Mouse (Mus musculus) macrophage (primary cell): Measurements from ENCODE around the gene Mfsd12. TPM values are rescaled to one million over a fixed set of nuclear protein-coding genes. Genes with fewer than 3 reads are reported as not detected.

Experiments
- H3K27ac ChIP-seq: fragments of 350-480 bp; formaldehyde crosslinking; 2 replicates; pipeline ENCODE4 v1.9.0; 2021
- H3K36me3 ChIP-seq: fragments of 350-480 bp; formaldehyde crosslinking; 2 replicates; pipeline ENCODE4 v1.9.0; 2021; ENCODE audit errors: inconsistent target
- H3K4me3 ChIP-seq: fragments of 350-480 bp; formaldehyde crosslinking; 2 replicates; pipeline ENCODE4 v1.9.0; 2021; ENCODE audit errors: inconsistent target
- H3K79me2 ChIP-seq: fragments of 350-480 bp; formaldehyde crosslinking; 2 replicates; pipeline ENCODE4 v1.9.0; 2021; ENCODE audit errors: inconsistent target
- WGBS: methylation state at CpG from one replicate; pipeline ENCODE4 v1.1.7; 2026; ENCODE audit warnings: inconsistent platforms; ENCODE audit not compliant: missing documents; 5-methylcytosine and 5-hydroxymethylcytosine counted together
- polyA plus RNA-seq: library from polyadenylated mRNA; stranded (reverse); fragments of 250-400 nt; gene quantifications from 3 replicates; pipeline ENCODE4 v1.2.4, GENCODE M21; 2018; ENCODE audit warnings: inconsistent platforms

The Mfsd12 gene
- polyA plus RNA-seq, 1 experiment from 2014 or later: 129 TPM

DNA sequence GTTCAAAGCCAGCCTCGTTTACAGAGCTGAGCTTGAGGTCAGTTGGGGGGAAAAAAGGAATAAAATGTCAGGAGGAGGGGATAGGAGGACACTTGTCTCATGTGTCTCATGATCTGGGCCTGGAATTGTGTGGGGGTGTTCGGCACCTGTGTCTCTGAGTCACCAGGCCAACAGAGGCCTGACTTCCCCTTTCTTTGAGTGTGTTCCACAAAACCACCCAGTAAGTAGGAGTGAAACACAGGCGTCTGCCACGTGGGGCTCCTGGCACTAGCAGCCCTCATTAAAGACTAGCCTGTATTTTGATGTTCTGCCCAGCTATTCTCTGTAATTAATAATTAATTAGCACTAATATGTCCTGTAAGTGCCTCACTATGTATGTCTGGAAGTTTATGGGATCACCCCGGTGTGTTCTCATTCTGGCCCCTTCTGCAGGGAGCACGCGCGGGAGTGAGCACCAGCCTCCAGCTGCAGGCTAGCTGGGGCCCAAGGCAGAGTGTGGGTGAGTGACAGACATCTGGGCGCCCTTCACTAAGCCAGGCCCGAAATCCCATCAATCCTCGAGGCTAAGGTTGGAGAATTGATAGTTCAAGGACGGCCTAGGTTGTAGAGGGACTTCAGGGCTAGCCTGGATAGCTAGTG lies 820 bp upstream of the Mfsd12 start:
- peak overlapping the region; percentile 100 for H3K27ac ChIP-seq
- peak overlapping the region; percentile 59 for H3K4me3 ChIP-seq
- H3K79me2 ChIP-seq: peaks cover 69% of the 10 kb centered on the region
- H3K36me3 ChIP-seq: peaks cover 17% of the 10 kb centered on the region
- WGBS: 7% methylated on average over 12 of the region's 12 CpGs

DNA sequence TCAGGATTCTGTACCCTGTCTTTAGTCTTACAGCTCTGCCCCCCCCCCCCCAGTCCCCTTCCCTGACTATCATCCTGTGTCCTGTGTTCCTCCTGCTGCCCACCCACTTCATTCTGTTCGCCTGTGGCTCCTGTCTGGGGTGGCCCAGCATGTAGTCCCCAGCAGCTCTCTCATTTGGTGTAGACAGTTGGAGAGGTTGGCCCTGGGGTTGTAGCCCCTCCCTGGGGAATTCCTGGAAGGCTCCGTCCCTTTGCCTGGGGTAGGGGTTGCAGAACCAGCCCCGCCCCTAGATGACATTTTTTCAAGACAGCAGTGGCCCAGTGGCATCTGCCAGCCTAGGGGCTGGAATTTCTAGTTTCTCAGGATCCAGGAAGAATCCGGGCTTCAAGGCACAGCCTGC lies 918 bp downstream of the Mfsd12 start:
- peaks cover 35% of the 10 kb centered on the region for H3K36me3 ChIP-seq
- H3K27ac ChIP-seq: peak overlapping the region; percentile 100
- 13% methylated on average over 4 of the region's 4 CpGs for WGBS
- H3K4me3 ChIP-seq: peak overlapping the region; percentile 89
- H3K79me2 ChIP-seq: peaks cover 86% of the 10 kb centered on the region

DNA sequence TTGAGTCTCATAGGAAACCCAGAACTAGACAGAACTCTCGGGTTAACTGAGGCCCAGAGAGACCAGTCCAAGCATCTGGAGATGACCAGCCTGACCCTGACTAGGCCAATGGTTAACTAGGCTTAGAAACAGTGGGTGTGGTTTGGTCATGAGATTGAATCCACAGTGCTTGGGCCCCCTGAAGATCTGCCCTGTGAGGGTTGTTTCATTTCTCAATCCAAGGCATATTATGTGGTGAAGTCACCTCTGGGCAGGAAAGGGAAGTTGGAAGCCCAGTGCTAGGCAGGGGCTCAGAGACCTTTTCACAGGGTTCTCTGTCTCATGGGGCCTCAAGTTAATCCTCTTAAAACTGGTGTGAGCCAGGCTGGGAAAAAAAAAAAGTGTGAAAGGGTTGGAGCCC lies 1.6 kb downstream of the Mfsd12 start:
- WGBS: 8% methylated on average over 1 of the region's 1 CpGs
- Histone ChIP-seq H3K36me3 (peaks cover 38% of the 10 kb centered on the region), H3K4me3 (peak overlapping the region; percentile 89), H3K79me2 (peaks cover 86% of the 10 kb centered on the region), H3K27ac (peak overlapping the region; percentile 100)

DNA sequence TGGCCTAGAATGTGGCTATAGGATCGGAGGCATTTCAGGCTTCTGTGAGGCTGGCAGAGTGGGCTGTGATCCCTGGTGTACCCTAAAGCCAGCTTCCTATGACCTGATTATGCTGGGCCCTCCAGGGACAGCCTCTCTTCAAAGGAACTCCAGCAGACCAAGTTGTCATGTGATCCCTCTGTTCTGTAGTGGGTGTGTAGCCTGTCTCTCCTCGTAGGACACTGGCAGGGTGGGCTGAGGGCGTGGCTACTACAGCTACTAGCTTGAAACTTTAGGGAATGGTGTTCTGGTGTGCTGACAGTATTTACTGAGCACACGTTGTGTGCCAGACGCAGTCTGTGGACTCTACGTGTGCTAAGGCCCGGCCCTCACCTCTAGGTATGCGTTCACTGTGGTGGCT lies 3.4 kb downstream of the Mfsd12 start:
- H3K79me2 ChIP-seq: peaks cover 69% of the 10 kb centered on the region
- peaks cover 41% of the 10 kb centered on the region for H3K36me3 ChIP-seq
- peak overlapping the region; percentile 100 for H3K27ac ChIP-seq
- H3K4me3 ChIP-seq: peak overlapping the region; percentile 89
- WGBS: 89% methylated on average over 8 of the region's 8 CpGs

DNA sequence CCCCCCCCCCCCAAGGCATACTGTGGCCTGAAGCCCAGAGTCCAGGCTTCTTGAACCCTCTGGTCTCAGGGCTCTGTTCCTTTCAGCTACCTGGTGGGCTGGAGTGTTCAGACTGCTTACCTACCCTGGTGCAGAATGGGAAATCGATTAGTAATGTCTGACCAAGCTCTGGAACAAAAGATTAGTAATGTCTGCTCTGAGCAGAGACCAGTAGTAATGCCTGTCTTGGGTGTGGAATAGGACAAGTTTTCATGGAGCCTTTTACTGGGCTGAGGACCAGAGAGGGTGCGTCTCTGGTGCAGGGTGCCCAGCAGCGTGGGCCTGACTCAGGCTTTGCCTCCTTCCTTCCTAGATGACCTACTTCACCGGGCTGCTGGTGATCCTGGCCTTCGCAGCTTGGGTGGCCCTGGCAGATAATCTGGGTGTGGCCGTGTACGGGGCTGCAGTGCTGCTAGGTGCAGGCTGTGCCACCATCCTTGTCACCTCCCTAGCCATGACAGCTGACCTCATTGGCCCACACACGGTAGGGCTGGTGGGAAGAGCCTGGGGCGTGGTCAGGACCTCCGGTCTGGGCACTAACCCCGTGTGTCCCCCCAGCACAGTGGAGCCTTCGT lies 5.2 kb downstream of the Mfsd12 start:
- peaks cover 42% of the 10 kb centered on the region for H3K36me3 ChIP-seq
- WGBS: 92% methylated on average over 12 of the region's 12 CpGs
- H3K27ac ChIP-seq: 0 out of 2 replicates have a peak overlapping the region, but pooled peaks have one; percentile 4
- peaks cover 63% of the 10 kb centered on the region for H3K79me2 ChIP-seq
- no peak overlapping the region for H3K4me3 ChIP-seq

DNA sequence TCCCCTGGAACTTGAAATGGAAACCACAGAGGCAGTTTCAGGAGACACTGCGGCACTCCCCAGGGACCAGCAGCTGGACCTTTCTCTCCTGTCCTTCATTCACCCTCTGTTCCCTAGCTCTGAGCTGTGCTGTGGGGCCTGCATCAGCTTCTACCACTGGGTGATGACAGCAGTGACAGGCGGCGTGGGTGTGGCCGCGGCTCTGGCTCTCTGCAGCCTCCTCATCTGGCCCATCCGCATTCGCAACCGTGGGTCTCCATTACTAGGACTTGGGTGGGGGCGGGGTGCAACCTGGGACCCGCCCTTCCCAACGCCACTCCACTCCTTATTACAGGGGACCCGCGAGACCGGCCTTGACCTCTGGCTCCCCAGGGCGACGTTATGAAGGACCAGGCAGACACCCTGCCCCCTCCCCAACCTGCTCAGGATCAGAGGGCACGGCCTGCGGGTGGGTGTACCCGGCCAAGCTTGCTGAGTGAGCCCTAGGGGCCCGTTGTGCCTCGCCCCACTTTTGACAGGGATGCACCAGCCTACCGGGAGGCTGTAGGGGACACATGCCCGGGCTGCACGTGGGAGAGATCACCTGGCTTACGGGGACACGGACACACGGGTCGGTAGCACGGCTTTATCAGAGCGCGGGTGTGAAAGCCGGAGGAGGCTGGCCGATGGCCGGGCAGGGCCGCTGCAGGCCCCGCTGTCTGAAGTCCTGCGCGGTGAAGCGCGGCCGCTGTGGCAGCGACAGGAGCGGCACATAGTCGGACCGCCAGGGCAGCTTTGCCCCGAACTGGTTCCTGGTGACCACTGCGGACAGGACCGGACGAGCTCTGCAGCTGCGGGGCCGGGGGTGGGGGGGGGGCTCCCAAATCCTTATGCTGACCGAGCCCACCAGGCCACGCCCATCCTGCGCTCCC lies 6.4 kb downstream of the Mfsd12 start:
- peaks cover 51% of the 10 kb centered on the region for H3K79me2 ChIP-seq
- peaks cover 55% of the 10 kb centered on the region for H3K36me3 ChIP-seq
- no peak overlapping the region for H3K4me3 ChIP-seq
- 93% methylated on average over 43 of the region's 54 CpGs for WGBS
- H3K27ac ChIP-seq: no peak overlapping the region

DNA sequence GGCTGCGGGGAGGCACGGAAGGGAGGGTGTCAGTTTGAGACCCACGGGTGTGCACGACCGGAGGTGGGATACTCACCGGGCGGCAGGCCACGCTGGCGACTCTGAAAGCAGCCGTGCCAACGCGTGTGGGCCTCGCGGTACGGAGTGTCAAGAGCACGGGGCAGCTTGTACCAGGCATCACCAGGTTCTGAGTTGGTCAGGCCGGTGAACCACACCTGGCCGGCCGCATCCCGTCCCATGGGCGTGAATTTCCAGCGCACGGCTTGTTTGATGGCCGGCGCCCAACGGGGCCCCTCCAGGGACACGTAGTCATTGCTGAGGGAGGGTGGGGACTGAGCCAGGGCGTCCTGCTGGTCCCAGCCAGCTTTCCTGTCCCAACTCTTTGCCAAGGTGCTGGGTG lies 7.4 kb downstream of the Mfsd12 start:
- H3K27ac ChIP-seq: peak overlapping the region; percentile 36
- H3K36me3 ChIP-seq: peaks cover 63% of the 10 kb centered on the region
- no peak overlapping the region for H3K4me3 ChIP-seq
- peaks cover 41% of the 10 kb centered on the region for H3K79me2 ChIP-seq
- 90% methylated on average over 25 of the region's 28 CpGs for WGBS

DNA sequence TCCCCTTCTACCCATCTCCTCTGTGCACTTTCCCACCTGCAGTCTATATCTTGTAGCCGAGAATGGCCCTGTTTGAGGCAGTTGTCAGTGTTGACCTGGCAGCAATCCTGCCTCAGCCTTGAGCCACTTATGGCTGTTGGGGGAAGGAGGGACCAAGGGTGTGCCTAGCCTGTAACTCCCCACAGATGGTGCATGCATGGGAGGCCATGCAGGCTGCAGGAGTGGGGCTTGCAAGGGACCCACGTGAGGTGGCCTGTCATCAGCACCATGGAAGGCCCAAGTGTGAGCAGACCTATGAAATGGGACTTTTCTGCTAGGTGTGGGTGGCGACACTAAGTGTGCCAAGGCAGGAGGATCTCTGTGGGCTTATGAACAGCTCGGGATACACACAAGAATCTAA lies 7.8 kb downstream of the Mfsd12 start:
- no peak overlapping the region for H3K4me3 ChIP-seq
- WGBS: 72% methylated on average over 4 of the region's 4 CpGs
- peak overlapping the region; percentile 36 for H3K27ac ChIP-seq
- H3K79me2 ChIP-seq: peaks cover 37% of the 10 kb centered on the region
- H3K36me3 ChIP-seq: peaks cover 63% of the 10 kb centered on the region

DNA sequence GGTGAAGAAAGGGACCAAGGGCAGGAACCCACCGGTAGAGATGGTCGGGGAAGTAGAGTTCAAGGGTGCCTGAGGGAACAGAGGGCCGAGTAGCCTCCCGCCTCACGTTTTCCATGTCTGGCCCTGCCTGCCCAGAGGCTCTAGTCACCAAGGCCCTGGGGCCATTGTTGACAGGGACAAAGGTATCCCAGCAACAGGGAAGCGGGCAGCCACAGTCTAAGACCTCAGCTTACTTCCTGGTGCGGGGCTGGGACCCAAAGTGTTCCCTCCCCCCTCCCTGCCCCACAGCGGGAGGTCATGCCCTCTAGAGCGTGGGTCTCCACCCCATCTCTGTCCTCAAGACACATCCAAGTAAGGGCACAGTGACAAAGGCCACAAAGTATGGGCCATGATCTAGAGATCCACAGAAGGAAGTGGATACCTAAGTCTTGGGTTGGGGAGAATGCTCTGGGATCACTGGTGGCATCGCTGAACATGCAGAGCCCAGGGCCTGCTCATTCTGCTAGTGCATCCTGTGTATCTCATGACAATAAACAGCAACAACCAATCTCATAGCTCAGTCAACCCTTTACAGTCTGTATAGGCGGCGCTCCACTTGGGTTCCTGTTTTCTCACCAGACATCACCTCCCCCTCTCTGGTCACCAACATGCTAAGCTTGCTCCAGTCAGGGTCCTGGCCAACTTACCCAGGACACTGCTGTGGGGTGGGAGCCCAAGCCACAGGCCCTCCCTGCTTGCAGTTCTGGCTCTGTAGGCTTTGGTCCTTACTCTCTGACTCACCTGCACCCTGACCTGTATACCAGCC lies 8.6 kb downstream of the Mfsd12 start, which contains the start of gene 4930404N11Rik:
Gene 4930404N11Rik (minus strand): TSS at position 145 of the 805 bp plus-strand sequence.
- Histone ChIP-seq H3K27ac (peak within 1 kb of the TSS; percentile 36), H3K4me3 (no peak within 1 kb of the TSS), H3K36me3 (peaks cover 63% of the 10 kb centered on the region), H3K79me2 (peaks cover 29% of the 10 kb centered on the region)
- 35% methylated on average over 12 of the region's 12 CpGs for WGBS

DNA sequence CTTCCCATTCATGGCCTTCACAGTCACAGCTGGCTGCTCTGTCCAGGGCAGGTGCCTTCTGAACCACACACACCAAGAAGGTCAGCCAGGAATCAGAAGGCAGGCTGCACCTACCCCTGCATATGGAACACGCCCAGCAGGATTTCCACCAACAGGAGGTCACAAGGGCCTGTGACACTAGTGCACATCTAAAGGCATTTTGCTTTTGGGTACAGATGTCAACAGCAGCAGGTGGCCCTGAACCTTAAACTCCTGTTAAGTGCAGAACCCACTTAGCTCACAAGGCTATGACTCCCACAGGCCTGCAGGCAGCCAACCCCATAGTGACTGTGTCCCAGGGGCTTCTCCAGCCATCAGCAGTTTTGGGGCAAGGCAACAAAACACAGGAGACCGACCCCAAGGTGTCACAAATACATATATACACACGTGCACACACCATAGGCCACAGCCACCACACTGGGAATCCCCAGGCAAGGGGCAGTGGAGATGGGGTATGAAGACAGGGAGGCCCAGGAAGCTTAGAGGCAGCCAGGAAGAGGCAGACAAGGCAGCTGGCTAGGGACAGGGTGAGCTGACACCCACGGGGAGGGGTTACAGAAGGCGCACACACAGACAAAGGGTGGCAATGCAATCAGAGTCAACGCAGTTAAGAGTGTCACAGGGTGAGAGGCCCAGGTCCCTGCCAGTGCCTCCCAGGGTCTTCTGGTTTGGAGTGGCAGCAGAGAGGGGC lies 9.4 kb downstream of the Mfsd12 start:
- H3K79me2 ChIP-seq: peaks cover 24% of the 10 kb centered on the region
- 71% methylated on average over 6 of the region's 6 CpGs for WGBS
- no peak overlapping the region for H3K4me3 ChIP-seq
- peak overlapping the region; percentile 36 for H3K27ac ChIP-seq
- H3K36me3 ChIP-seq: peaks cover 63% of the 10 kb centered on the region

DNA sequence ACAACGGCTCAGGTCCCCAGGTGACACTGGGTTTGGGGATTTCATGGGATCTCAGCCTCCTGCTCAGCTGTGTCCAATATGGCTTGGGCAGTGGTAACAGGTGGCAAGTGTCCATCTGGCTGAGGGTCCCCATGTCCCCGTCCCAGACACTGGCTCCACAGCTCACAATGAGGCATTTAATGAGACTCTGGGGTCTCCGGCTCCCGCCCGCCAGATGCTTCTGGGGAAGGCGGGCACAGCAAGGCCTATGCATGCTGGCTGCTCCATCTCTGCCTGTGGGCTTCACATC lies 9.9 kb downstream of the Mfsd12 start:
- 93% methylated on average over 5 of the region's 6 CpGs for WGBS
- H3K36me3 ChIP-seq: peaks cover 61% of the 10 kb centered on the region
- no peak overlapping the region for H3K4me3 ChIP-seq
- H3K27ac ChIP-seq: 0 out of 2 replicates have a peak overlapping the region, but pooled peaks have one; percentile 36
- peaks cover 24% of the 10 kb centered on the region for H3K79me2 ChIP-seq

DNA sequence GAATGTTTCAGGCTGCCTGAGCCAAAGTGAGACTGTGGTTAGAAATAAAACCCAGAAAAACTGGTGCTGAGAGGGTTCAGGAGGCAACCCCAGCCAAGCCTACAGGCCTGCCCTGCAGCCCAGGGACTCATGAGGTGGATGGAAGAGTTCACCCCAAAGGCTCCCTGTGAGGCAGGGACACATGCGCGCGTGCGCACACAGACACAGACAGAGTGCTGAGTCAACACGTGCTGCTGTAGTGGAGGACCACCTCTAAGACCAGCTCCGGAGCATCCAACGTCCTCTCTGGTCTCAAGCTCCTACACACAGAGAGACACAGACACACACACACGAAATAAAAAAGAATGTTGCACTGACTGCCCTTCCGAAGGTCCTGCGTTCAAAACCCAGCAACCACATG lies 18.0 kb downstream of the Mfsd12 start:
- H3K79me2 ChIP-seq: peaks cover 67% of the 10 kb centered on the region
- H3K27ac ChIP-seq: no peak overlapping the region
- WGBS: 94% methylated on average over 10 of the region's 10 CpGs
- peaks cover 35% of the 10 kb centered on the region for H3K36me3 ChIP-seq
- no peak overlapping the region for H3K4me3 ChIP-seq

DNA sequence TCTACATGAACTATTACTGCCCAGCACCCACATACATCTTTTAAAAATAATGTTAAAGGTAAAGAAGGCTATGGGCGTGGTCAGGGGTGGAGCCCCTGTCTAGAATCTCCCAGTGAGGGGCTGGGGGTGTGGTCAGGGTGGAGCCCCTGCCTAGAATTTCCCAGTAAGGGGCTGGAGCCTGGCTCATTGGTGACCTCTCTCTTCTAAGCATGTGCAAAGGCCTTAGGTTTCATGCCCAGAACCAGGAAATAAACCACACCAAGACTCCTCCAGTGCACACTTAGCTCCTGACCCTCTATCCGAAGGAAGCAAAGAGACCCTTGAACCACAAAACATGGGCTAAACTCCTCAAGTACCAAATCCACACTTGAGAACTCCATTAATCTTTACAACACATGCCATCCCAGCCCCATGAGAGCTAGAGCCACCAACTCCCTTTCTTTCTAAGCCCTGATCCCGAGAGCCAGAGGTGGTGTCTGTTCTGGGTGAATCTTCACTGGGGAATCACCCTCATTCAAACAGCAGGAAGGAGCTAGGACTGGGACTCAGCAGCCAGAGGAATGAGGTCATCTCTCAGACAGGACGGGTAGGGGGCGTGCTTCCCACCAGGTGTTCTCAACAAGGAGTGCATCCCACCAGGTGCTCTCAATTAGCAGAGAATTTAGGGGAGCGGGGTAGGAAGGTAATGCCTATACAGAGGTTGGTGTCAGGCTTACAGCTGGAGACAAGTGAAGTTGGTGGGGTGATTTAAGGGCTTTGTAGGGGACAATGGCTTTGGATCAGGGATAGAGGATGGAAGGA lies 19.5 kb downstream of the Mfsd12 start:
- H3K79me2 ChIP-seq: peaks cover 63% of the 10 kb centered on the region
- H3K27ac ChIP-seq: 0 out of 2 replicates have a peak overlapping the region, but pooled peaks have one; percentile 64
- H3K4me3 ChIP-seq: peak overlapping the region; percentile 82
- 53% methylated on average over 6 of the region's 6 CpGs for WGBS
- peaks cover 23% of the 10 kb centered on the region for H3K36me3 ChIP-seq
